Mouse (Mus musculus) heart, adult 2 months (tissue): ENCODE data around the gene Plcb4. TPM values are rescaled to one million over a fixed set of nuclear protein-coding genes. Genes with fewer than 3 reads are reported as not detected.

Experiments
- DNase-seq, 2 experiments: peaks; one replicate each; pipeline ENCODE4 v3.0.0; 2021
- H3K27ac ChIP-seq: fragments of 200-600 bp; 2 replicates; pipeline ENCODE4 v1.8.1; 2022
- H3K27me3 ChIP-seq: fragments of 200-500 bp; 2 replicates; pipeline ENCODE4 v1.6.1; 2012; ENCODE audit warnings: mild to moderate bottlenecking, low read length, inconsistent platforms, mixed read lengths; ENCODE audit not compliant: control insufficient read depth, insufficient read depth
- H3K36me3 ChIP-seq: fragments of 200-500 bp; 2 replicates; pipeline ENCODE4 v1.6.1; 2012; ENCODE audit warnings: low read length, inconsistent platforms; ENCODE audit not compliant: control insufficient read depth, insufficient read depth
- H3K4me1 ChIP-seq: fragments of 200-500 bp; 2 replicates; pipeline ENCODE4 v1.6.1; 2011; ENCODE audit warnings: low read length; ENCODE audit not compliant: control insufficient read depth, insufficient read depth
- H3K4me3 ChIP-seq: fragments of 200-600 bp; 2 replicates; pipeline ENCODE4 v1.8.1; 2022
- H3K79me2 ChIP-seq: fragments of 200-500 bp; replicated peaks from 2 replicates; pipeline ENCODE4 v1.6.1; 2012; ENCODE audit warnings: mild to moderate bottlenecking, inconsistent platforms, low read length, moderate library complexity, mixed read lengths; ENCODE audit not compliant: control insufficient read depth, insufficient read depth
- H3K9ac ChIP-seq: fragments of 200-500 bp; 2 replicates; pipeline ENCODE4 v1.6.1; 2012; ENCODE audit warnings: low read depth, mild to moderate bottlenecking, control low read depth, inconsistent platforms, low read length, mixed read lengths
- CTCF ChIP-seq: fragments of 200-600 bp; IDR thresholded peaks from 2 replicates; pipeline ENCODE4 v1.8.1; 2022; ENCODE audit warnings: antibody characterized with exemption, mild to moderate bottlenecking, moderate library complexity
- EP300 ChIP-seq: fragments of 200-500 bp; IDR thresholded peaks from 2 replicates; pipeline ENCODE4 v1.6.1; 2011; ENCODE audit warnings: low read depth, low read length, control low read depth; ENCODE audit not compliant: insufficient read depth
- POLR2A ChIP-seq: fragments of 200-500 bp; IDR thresholded peaks from 2 replicates; pipeline ENCODE4 v1.6.1; 2011; ENCODE audit warnings: mild to moderate bottlenecking, low read depth, low read length, control low read depth; ENCODE audit not compliant: insufficient read depth
- WGBS: fragments of 180-500 bp; shearing (Covaris S2); methylation state at CpG from one replicate; pipeline ENCODE4 v1.1.7; 2018; 5-methylcytosine and 5-hydroxymethylcytosine counted together
- intact Hi-C: fragments of 180-260 bp; cut with DNase I; formaldehyde crosslinking; loops from one replicate; pipeline ENCODE4 v1.15.1; 2025
- polyA plus RNA-seq: library from polyadenylated mRNA; depleted of rRNA; stranded (reverse); fragments of >200 nt; gene quantifications from 2 replicates; pipeline ENCODE4 v1.2.3, GENCODE M21; 2012
- total RNA-seq, 2 experiments: library from RNA; stranded (reverse); gene quantifications; 2 replicates each; pipeline ENCODE4 v1.2.3; 2021

Plcb4 gene
- total and polyA plus RNA-seq, 3 experiments: 23.1 to 60.2 (median 55.0) TPM

GRCm38 (mm10) chr2:135856826-135857225, 198.0 kb downstream of the Plcb4 start:
- TF ChIP-seq EP300 (no peak), POLR2A (no peak), CTCF (no peak)
- DNase-seq: no peak
- Histone ChIP-seq H3K4me3 (no peak overlapping the region), H3K27ac (no peak overlapping the region), H3K9ac (no peak overlapping the region), H3K4me1 (peaks cover 15% of the 10 kb centered on the region), H3K79me2 (peaks cover 2% of the 10 kb centered on the region), H3K36me3 (peaks cover 18% of the 10 kb centered on the region; the same call in 1 of the 2 replicates), H3K27me3 (no peaks in the 10 kb centered on the region)
- intact Hi-C loops: no loop called here
- 94% methylated on average over 2 of the region's 2 CpGs for WGBS

DNA sequence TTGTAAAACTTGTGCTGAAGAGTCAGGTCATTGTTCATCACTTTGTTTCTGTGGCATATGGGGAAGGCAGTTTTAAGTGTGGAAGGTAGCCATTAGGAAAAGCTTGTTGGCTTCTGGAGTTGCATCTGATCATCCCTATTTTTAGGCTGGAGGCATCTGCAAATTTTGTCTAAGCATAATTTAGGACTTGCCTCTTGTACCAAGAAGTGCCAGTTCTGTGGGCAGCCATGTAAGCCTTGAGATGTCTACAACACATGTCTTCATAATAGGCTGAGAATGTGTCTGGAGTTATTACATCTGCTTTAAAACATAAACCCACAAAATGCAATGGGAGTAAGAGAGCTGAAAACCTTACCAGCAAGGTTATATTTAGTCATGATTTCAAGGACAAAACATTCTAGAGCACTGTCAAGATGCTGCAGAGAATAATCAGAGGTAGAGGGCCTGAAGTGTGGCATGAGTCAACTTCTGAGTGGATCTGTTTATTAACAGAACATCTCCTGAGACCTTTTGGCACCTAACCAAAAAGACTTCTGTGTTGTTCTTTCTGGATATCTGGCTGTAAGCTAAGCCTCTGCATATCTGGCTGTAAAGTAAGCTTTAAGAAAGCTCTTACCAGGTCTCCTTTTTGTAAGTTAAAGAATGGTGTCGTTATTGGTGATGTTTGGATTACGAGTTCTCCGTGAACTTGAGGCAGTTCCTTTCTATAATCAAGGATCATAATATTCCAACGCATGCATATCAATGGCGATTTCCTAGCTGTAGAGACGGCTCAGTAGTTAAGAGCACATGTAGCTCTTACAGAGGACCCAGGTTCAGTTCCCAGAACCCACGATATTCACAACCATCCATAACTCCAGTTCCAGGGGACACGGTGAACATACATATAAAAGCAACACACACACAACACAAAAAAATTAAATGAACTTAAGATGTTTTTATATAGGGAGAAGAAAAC, 203.0 kb downstream of the Plcb4 start:
- DNase-seq: no peak
- Histone ChIP-seq H3K4me1 (peaks cover 17% of the 10 kb centered on the region), H3K27ac (no peak overlapping the region; the same call in 1 of the 2 replicates), H3K79me2 (peaks cover 4% of the 10 kb centered on the region), H3K9ac (no peak overlapping the region), H3K4me3 (no peak overlapping the region), H3K27me3 (no peaks in the 10 kb centered on the region), H3K36me3 (peaks cover 35% of the 10 kb centered on the region)
- intact Hi-C loops: no loop called here
- TF ChIP-seq POLR2A (no peak), EP300 (no peak), CTCF (no peak)
- WGBS: 66% methylated on average over 8 of the region's 8 CpGs

DNA sequence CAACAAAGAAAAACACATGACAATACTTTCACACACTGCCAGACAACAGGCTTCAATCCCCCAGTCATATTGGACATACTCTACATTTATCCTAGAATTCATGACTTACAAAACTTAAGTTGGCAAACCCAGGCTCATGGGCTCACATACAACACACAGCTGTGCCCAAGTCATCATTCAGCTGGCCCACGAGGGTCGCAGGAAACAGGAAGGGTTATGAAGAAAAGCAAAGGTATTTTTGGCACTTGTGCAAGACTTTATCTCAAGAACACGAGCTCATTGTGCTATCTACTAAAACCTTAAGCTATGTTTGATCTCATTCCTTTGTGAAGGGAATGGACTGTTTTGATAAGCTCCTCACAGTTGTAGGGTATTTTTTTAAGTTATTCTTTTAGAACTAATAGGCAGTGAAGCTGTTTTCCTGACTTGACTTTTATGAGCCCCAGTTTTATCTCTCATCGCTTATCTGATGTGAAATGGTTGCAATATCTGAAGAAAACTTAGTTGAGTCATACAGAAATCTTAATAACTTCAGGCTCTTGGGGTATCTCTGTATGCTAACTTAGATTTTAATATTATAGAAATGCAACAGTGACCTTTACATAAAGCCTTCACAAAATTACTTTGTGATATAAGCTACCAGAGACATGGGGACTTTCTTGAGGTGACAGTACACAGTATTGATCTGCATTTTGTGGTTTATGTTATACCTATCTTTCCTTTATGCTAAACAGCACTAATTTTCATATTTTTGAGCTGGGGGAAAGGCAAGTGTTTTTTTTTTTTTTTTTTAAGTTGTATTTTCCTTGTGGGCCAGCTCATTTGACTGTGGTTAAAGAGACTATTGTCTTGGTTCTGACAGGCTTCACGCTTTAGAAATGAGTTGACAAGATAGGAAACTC, 203.9 kb downstream of the Plcb4 start:
- no peaks in the 10 kb centered on the region for H3K27me3 ChIP-seq
- H3K4me1 ChIP-seq: peaks cover 18% of the 10 kb centered on the region
- DNase-seq: no peak
- WGBS: 25% methylated on average over 5 of the region's 5 CpGs
- intact Hi-C loops: no loop called here
- H3K9ac ChIP-seq: no peak overlapping the region
- TF ChIP-seq POLR2A: no peak
- TF ChIP-seq EP300: 0 out of 2 replicates have a peak, but pooled peaks have one; percentile 18
- H3K4me3 ChIP-seq: no peak overlapping the region
- peaks cover 4% of the 10 kb centered on the region for H3K79me2 ChIP-seq
- H3K27ac ChIP-seq: peak overlapping the region; percentile 30
- peaks cover 39% of the 10 kb centered on the region for H3K36me3 ChIP-seq

- peaks cover 42% of the 10 kb centered on the region for H3K36me3 ChIP-seq
- WGBS: 61% methylated on average over 4 of the region's 4 CpGs
- peaks cover 18% of the 10 kb centered on the region for H3K4me1 ChIP-seq
- no peak for DNase-seq
- peak overlapping the region; percentile 30 for H3K27ac ChIP-seq
- H3K4me3 ChIP-seq: no peak overlapping the region
- peaks cover 4% of the 10 kb centered on the region for H3K79me2 ChIP-seq
- TF ChIP-seq EP300: no peak
- no peak for TF ChIP-seq CTCF
- TF ChIP-seq POLR2A: no peak
- intact Hi-C loops: no loop called here
- H3K9ac ChIP-seq: no peak overlapping the region
- no peaks in the 10 kb centered on the region for H3K27me3 ChIP-seq
Measured at GRCm38 (mm10) chr2:135863391-135864076, 204.7 kb downstream of the Plcb4 start.

DNA sequence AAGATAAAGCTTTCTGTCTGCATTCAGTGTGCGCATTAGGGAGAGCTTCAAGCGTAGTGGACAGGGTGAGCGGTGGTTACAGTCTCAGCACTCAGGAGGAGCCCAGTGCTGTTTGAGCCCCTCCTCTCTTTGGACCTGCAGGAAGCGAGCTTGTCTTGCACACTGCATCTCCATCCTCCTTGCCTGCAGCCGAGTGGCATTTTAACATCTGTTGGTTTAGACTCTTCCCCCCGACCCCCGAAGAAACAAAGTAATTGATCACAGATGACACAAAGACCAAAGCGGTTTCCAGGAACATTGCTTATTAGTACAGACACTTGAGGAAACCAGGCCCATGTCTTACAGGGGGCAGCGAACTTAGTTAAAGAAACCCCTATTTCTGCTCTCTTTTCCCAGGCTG, 207.6 kb downstream of the Plcb4 start:
- Histone ChIP-seq H3K27ac (peak overlapping the region; percentile 32), H3K4me1 (peaks cover 18% of the 10 kb centered on the region), H3K36me3 (peaks cover 41% of the 10 kb centered on the region), H3K4me3 (no peak overlapping the region), H3K27me3 (no peaks in the 10 kb centered on the region), H3K9ac (no peak overlapping the region), H3K79me2 (peaks cover 4% of the 10 kb centered on the region)
- DNase-seq: no peak
- TF ChIP-seq POLR2A (no peak), CTCF (no peak), EP300 (no peak)
- intact Hi-C loops: no loop called here
- 66% methylated on average over 9 of the region's 9 CpGs for WGBS
